Mouse (Mus musculus): ENCODE data around the gene Inhbe. TPM values are rescaled to one million over a fixed set of nuclear protein-coding genes. Genes with fewer than 3 reads are reported as not detected.
A peak's percentile ranks its signal among the peaks of the same experiment; 100 is the strongest.

The Inhbe gene
- polyA plus RNA-seq (2014; fragmentation: Nextera tagmentation; extraction: Ambion mirVana): 0.05 and 0.07 TPM in 2 replicates

- no peak within 1 kb of the TSS for H3K9ac ChIP-seq (ENCODE audit: low read length)
- 85% methylated on average over 18 of the region's 18 CpGs for WGBS
- H3K4me1 ChIP-seq (replicated peaks; ENCODE audit: control insufficient read depth, insufficient read depth, low read length): peaks cover 2% of the 10 kb centered on the region; the same call in 1 of the 2 replicates
- no peak within 1 kb of the TSS for H3K4me2 ChIP-seq (ENCODE audit: low read depth, low read length, severe bottlenecking)
- H3K27ac ChIP-seq (ENCODE audit: low read depth, low read length): no peak within 1 kb of the TSS
- DNase-seq (ENCODE audit: low spot score) (no peak), ATAC-seq (replicated peaks; ENCODE audit: low FRiP score) (no peak)
- H3K36me3 ChIP-seq (ENCODE audit: control insufficient read depth, insufficient read depth, low read length): no peaks in the 10 kb centered on the region
- no peak within 1 kb of the TSS for H3K4me3 ChIP-seq (ENCODE audit: low read depth, low read length)
- H3K27me3 ChIP-seq (ENCODE audit: control insufficient read depth, insufficient read depth, low read length): no peaks in the 10 kb centered on the region
- H3K9me3 ChIP-seq (ENCODE audit: control insufficient read depth, low read length): no peaks in the 10 kb centered on the region
Measured at GRCm38 (mm10) chr10:127353909-127354895, at the start of gene Inhbe. Gene Inhbe, minus strand, starts transcription at chr10:127354411.

- Histone ChIP-seq H3K4me2 (ENCODE audit: low read depth, low read length, severe bottlenecking) (no peak overlapping the region), H3K4me1 (replicated peaks; ENCODE audit: control insufficient read depth, insufficient read depth, low read length) (no peaks in the 10 kb centered on the region), H3K27ac (ENCODE audit: low read depth, low read length) (no peak overlapping the region), H3K4me3 (ENCODE audit: low read depth, low read length) (no peak overlapping the region), H3K36me3 (ENCODE audit: control insufficient read depth, insufficient read depth, low read length) (no peaks in the 10 kb centered on the region), H3K9me3 (ENCODE audit: control insufficient read depth, low read length) (no peaks in the 10 kb centered on the region), H3K9ac (ENCODE audit: low read length) (no peak overlapping the region), H3K27me3 (ENCODE audit: control insufficient read depth, insufficient read depth, low read length) (no peaks in the 10 kb centered on the region)
- DNase-seq (ENCODE audit: low spot score) (no peak), ATAC-seq (replicated peaks; ENCODE audit: low FRiP score) (no peak)
- WGBS: 85% methylated on average over 6 of the region's 6 CpGs
Measured at GRCm38 (mm10) chr10:127391774-127392173, 37.6 kb upstream of the Inhbe start.

DNA sequence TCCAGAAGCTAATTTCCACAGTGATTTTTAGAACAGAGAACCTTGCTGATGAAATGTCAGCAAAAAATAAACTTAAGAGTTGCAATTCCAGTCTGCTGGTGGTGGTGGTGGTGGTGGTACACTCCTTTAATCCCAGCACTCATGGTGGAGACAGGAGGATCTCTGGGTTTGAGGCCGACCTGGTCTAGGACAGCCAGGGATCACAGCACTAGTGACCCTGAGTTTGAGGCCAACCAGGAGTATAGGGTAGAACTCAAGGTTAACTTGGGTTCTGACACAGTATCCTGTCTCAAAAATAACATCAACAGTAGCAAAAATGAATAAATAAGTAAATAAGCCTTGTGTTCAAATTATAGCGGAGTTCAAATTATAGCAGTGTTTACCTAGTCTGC is 27.5 kb upstream of the Inhbe start:
- Histone ChIP-seq H3K9ac (ENCODE audit: low read length) (peak overlapping the region; percentile 86), H3K36me3 (ENCODE audit: control insufficient read depth, insufficient read depth, low read length) (no peaks in the 10 kb centered on the region), H3K4me3 (ENCODE audit: low read depth, low read length) (peak overlapping the region; percentile 71), H3K4me1 (replicated peaks; ENCODE audit: control insufficient read depth, insufficient read depth, low read length) (0 out of 2 replicates have a peak, but pooled peaks cover 1% of the 10 kb centered on the region), H3K9me3 (ENCODE audit: control insufficient read depth, low read length) (no peaks in the 10 kb centered on the region), H3K27me3 (ENCODE audit: control insufficient read depth, insufficient read depth, low read length) (no peaks in the 10 kb centered on the region), H3K27ac (ENCODE audit: low read depth, low read length) (peak overlapping the region; percentile 84; the same call in 1 of the 2 replicates), H3K4me2 (ENCODE audit: low read depth, low read length, severe bottlenecking) (peak overlapping the region; percentile 80)
- 58% methylated on average over 2 of the region's 2 CpGs for WGBS
- ATAC-seq (replicated peaks; ENCODE audit: low FRiP score) (no peak), DNase-seq (ENCODE audit: low spot score) (no peak)

- Histone ChIP-seq H3K27ac (ENCODE audit: low read depth, low read length) (peak overlapping the region; percentile 84), H3K4me1 (replicated peaks; ENCODE audit: control insufficient read depth, insufficient read depth, low read length) (0 out of 2 replicates have a peak, but pooled peaks cover 1% of the 10 kb centered on the region), H3K27me3 (ENCODE audit: control insufficient read depth, insufficient read depth, low read length) (no peaks in the 10 kb centered on the region), H3K4me3 (ENCODE audit: low read depth, low read length) (peak overlapping the region; percentile 71), H3K4me2 (ENCODE audit: low read depth, low read length, severe bottlenecking) (peak overlapping the region; percentile 80), H3K9ac (ENCODE audit: low read length) (peak overlapping the region; percentile 86), H3K36me3 (ENCODE audit: control insufficient read depth, insufficient read depth, low read length) (no peaks in the 10 kb centered on the region), H3K9me3 (ENCODE audit: control insufficient read depth, low read length) (no peaks in the 10 kb centered on the region)
- WGBS: 2% methylated on average over 24 of the region's 79 CpGs
- DNase-seq (ENCODE audit: low spot score) (peak; percentile 89), ATAC-seq (replicated peaks; ENCODE audit: low FRiP score) (peak; percentile 78)
Measured at GRCm38 (mm10) chr10:127380767-127381742, 26.8 kb upstream of the Inhbe start.

DNA sequence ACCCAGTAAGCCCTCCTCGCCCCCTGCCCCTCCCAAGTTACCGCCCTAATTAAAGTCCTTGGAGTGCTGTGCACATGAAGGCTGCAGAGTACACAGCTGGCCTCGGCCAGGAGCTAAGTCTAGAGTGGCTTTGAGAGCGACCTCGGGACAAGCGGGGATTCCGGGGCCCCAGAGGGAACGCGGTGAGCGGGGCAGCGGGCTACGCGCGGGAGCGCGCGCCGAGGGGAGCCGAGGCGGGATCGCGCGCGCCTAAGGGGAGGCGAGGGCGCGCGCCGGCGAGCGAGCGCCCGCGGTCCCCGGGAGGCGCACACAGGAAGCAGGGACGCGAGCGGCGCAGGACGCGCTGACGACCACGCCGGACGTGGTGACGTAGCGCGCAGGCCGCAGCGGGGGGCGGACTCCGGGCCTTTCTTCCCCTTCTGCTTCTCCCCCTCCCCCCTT is 26.1 kb upstream of the Inhbe start, which contains the start of gene R3hdm2:
Gene R3hdm2 (plus strand): TSS at position 77 of the 441 bp plus-strand sequence.
- Histone ChIP-seq H3K9me3 (ENCODE audit: control insufficient read depth, low read length) (no peaks in the 10 kb centered on the region), H3K27me3 (ENCODE audit: control insufficient read depth, insufficient read depth, low read length) (no peaks in the 10 kb centered on the region), H3K4me1 (replicated peaks; ENCODE audit: control insufficient read depth, insufficient read depth, low read length) (0 out of 2 replicates have a peak, but pooled peaks cover 1% of the 10 kb centered on the region), H3K27ac (ENCODE audit: low read depth, low read length) (peak within 1 kb of the TSS; percentile 84), H3K4me2 (ENCODE audit: low read depth, low read length, severe bottlenecking) (peak within 1 kb of the TSS; percentile 80), H3K9ac (ENCODE audit: low read length) (peak within 1 kb of the TSS; percentile 86), H3K4me3 (ENCODE audit: low read depth, low read length) (peak within 1 kb of the TSS; percentile 71), H3K36me3 (ENCODE audit: control insufficient read depth, insufficient read depth, low read length) (no peaks in the 10 kb centered on the region)
- peak; percentile 95 for ATAC-seq (replicated peaks; ENCODE audit: low FRiP score)
- under 1% methylated on average over 38 of the region's 53 CpGs for WGBS
- DNase-seq (ENCODE audit: low spot score): peak; percentile 99

- 87% methylated on average over 8 of the region's 8 CpGs for WGBS
Measured at GRCm38 (mm10) chr10:127379654-127380053, 25.4 kb upstream of the Inhbe start.

DNA sequence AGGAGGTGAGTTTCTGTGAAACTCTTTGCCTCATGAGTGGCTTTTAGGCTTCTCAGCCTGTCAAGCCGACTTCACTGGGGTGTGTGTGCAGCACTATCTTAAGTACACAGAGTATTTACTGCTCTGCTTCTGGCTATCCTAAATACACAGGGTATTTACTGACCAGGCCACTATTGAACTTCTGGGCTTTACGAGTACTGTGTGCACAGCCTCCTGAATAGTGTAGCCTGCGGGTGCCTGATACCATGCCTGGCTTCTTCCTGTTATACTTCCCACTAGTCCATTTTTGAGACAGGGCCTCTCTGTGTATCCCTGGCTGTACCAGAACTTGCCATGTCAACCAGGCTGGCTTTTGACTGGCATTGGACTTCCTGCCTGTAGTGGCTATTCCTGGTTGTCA is 23.5 kb upstream of the Inhbe start:
- no peak overlapping the region for H3K4me3 ChIP-seq (ENCODE audit: low read depth, low read length)
- H3K27ac ChIP-seq (ENCODE audit: low read depth, low read length): no peak overlapping the region
- H3K4me2 ChIP-seq (ENCODE audit: low read depth, low read length, severe bottlenecking): no peak overlapping the region
- no peaks in the 10 kb centered on the region for H3K27me3 ChIP-seq (ENCODE audit: control insufficient read depth, insufficient read depth, low read length)
- no peaks in the 10 kb centered on the region for H3K36me3 ChIP-seq (ENCODE audit: control insufficient read depth, insufficient read depth, low read length)
- H3K9me3 ChIP-seq (ENCODE audit: control insufficient read depth, low read length): no peaks in the 10 kb centered on the region
- H3K9ac ChIP-seq (ENCODE audit: low read length): no peak overlapping the region
- DNase-seq (ENCODE audit: low spot score): no peak
- ATAC-seq (replicated peaks; ENCODE audit: low FRiP score): no peak
- WGBS: 72% methylated on average over 3 of the region's 3 CpGs
- no peaks in the 10 kb centered on the region for H3K4me1 ChIP-seq (replicated peaks; ENCODE audit: control insufficient read depth, insufficient read depth, low read length)

More at GRCm38 (mm10) chr10:127379654-127380053, 25.4 kb upstream of the Inhbe start:
- Histone ChIP-seq H3K27ac (ENCODE audit: low read depth, low read length) (peak overlapping the region; percentile 84), H3K4me1 (replicated peaks; ENCODE audit: control insufficient read depth, insufficient read depth, low read length) (0 out of 2 replicates have a peak, but pooled peaks cover 1% of the 10 kb centered on the region), H3K4me2 (ENCODE audit: low read depth, low read length, severe bottlenecking) (peak overlapping the region; percentile 49; the same call in 1 of the 2 replicates), H3K9me3 (ENCODE audit: control insufficient read depth, low read length) (no peaks in the 10 kb centered on the region), H3K4me3 (ENCODE audit: low read depth, low read length) (peak overlapping the region; percentile 71), H3K9ac (ENCODE audit: low read length) (peak overlapping the region; percentile 86), H3K36me3 (ENCODE audit: control insufficient read depth, insufficient read depth, low read length) (no peaks in the 10 kb centered on the region), H3K27me3 (ENCODE audit: control insufficient read depth, insufficient read depth, low read length) (no peaks in the 10 kb centered on the region)
- no peak for DNase-seq (ENCODE audit: low spot score)
- no peak for ATAC-seq (replicated peaks; ENCODE audit: low FRiP score)

- no peaks in the 10 kb centered on the region for H3K27me3 ChIP-seq (ENCODE audit: control insufficient read depth, insufficient read depth, low read length)
- H3K9ac ChIP-seq (ENCODE audit: low read length): no peak overlapping the region
- 53% methylated on average over 2 of the region's 2 CpGs for WGBS
- H3K36me3 ChIP-seq (ENCODE audit: control insufficient read depth, insufficient read depth, low read length): no peaks in the 10 kb centered on the region
- H3K4me1 ChIP-seq (replicated peaks; ENCODE audit: control insufficient read depth, insufficient read depth, low read length): peaks cover 2% of the 10 kb centered on the region; the same call in 1 of the 2 replicates
- H3K9me3 ChIP-seq (ENCODE audit: control insufficient read depth, low read length): no peaks in the 10 kb centered on the region
- H3K27ac ChIP-seq (ENCODE audit: low read depth, low read length): no peak overlapping the region
- DNase-seq (ENCODE audit: low spot score) (no peak), ATAC-seq (replicated peaks; ENCODE audit: low FRiP score) (no peak)
- H3K4me2 ChIP-seq (ENCODE audit: low read depth, low read length, severe bottlenecking): no peak overlapping the region
- no peak overlapping the region for H3K4me3 ChIP-seq (ENCODE audit: low read depth, low read length)
Measured at GRCm38 (mm10) chr10:127371023-127371422, 16.8 kb upstream of the Inhbe start.

All from forebrain, embryonic 11.5 days (tissue).